Mouse (Mus musculus) lung, postnatal 0 days (tissue): ENCODE measurements around the gene Dop1b. TPM values are rescaled to one million over a fixed set of nuclear protein-coding genes. Genes with fewer than 3 reads are reported as not detected.

Experiments
- ATAC-seq: fragments of 200-750 bp; cut with Nextera tagmentation; 2 replicates; pipeline ENCODE4 v1.8.0; 2017; ENCODE audit warnings: moderate library complexity
- DNase-seq: peaks from one replicate; pipeline ENCODE4 v3.0.0-alpha.2; 2016; ENCODE audit warnings: low spot score
- H3K27ac ChIP-seq: fragments of 300-500 bp; sonication (generic); 2 replicates; pipeline ENCODE4 v1.5.1; 2014; ENCODE audit warnings: antibody characterized with exemption, mild to moderate bottlenecking, low read length, mixed read lengths
- H3K27me3 ChIP-seq: fragments of 300-500 bp; sonication (generic); replicated peaks from 2 replicates; pipeline ENCODE4 v1.6.1; 2014; ENCODE audit warnings: low read length, mixed read lengths; ENCODE audit not compliant: insufficient read depth
- H3K36me3 ChIP-seq: fragments of 300-500 bp; sonication (generic); 2 replicates; pipeline ENCODE4 v1.6.1; 2014; ENCODE audit warnings: low read length, mixed read lengths; ENCODE audit not compliant: insufficient read depth
- H3K4me1 ChIP-seq: fragments of 300-500 bp; sonication (generic); 2 replicates; pipeline ENCODE4 v1.6.1; 2014; ENCODE audit warnings: antibody characterized with exemption, low read depth, low read length, mixed read lengths; ENCODE audit not compliant: insufficient read depth
- H3K4me2 ChIP-seq: fragments of 300-500 bp; sonication (generic); replicated peaks from 2 replicates; pipeline ENCODE4 v1.6.1; 2014; ENCODE audit warnings: low read depth, mild to moderate bottlenecking, low read length, moderate library complexity, mixed read lengths
- H3K4me3 ChIP-seq: fragments of 300-500 bp; sonication (generic); 2 replicates; pipeline ENCODE4 v1.5.1; 2014; ENCODE audit warnings: low read depth, low read length
- H3K9ac ChIP-seq: fragments of 300-500 bp; sonication (generic); replicated peaks from 2 replicates; pipeline ENCODE4 v1.6.1; 2014; ENCODE audit warnings: low read depth, mild to moderate bottlenecking
- H3K9me3 ChIP-seq: fragments of 300-500 bp; sonication (generic); 2 replicates; pipeline ENCODE4 v1.6.1; 2016; ENCODE audit warnings: low read length, mixed read lengths
- CTCF ChIP-seq: IDR thresholded peaks from 2 replicates; pipeline ENCODE4 v1.5.1; 2016; ENCODE audit warnings: antibody characterized with exemption, mild to moderate bottlenecking
- EP300 ChIP-seq: IDR thresholded peaks from 2 replicates; pipeline ENCODE4 v1.6.1; 2016; ENCODE audit warnings: antibody characterized with exemption, mild to moderate bottlenecking, control low read depth
- WGBS: fragments of 180-500 bp; shearing (Covaris S2); extraction: QIAGEN DNeasy Blood & Tissue Kit; methylation state at CpG from one replicate; pipeline ENCODE4 v1.1.7; 2014; 5-methylcytosine and 5-hydroxymethylcytosine counted together
- polyA plus RNA-seq: library from polyadenylated mRNA; unstranded; fragments of >200 nt; fragmentation: Nextera tagmentation; extraction: Ambion mirVana; gene quantifications from 2 replicates; pipeline ENCODE4 v1.2.1, GENCODE M21; 2015

The Dop1b gene
- polyA plus RNA-seq, 1 experiment from 2014 or later = 14.8 TPM

DNA sequence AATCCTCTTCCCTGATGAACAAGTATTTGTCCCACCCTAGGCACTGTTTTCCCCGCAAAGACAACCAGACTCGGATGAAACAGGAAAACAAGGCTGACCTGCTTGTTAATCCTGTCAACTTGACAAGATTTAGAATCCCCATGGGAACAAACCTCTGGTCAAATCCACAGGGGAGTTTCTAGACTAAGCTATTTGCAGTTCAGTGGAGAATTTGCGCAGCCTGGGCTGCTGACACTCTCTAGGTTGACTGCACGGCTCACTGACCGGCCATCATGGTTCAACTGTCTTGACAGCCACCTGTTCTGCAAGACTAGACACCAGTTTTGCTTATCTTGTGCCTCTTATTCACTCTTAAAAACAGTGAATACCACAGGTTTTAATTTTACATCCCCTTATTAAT lies 119.2 kb downstream of the Dop1b start:
- no peak overlapping the region for H3K27ac ChIP-seq
- H3K4me3 ChIP-seq = no peak overlapping the region
- DNase-seq = no peak
- H3K4me1 ChIP-seq = peaks cover 16% of the 10 kb centered on the region; the same call in 1 of the 2 replicates
- no peak overlapping the region for H3K4me2 ChIP-seq
- H3K9ac ChIP-seq = no peak overlapping the region
- WGBS = 81% methylated on average over 5 of the region's 5 CpGs
- no peaks in the 10 kb centered on the region for H3K36me3 ChIP-seq
- H3K27me3 ChIP-seq = no peaks in the 10 kb centered on the region
- no peaks in the 10 kb centered on the region for H3K9me3 ChIP-seq
- TF ChIP-seq CTCF = no peak
- no peak for TF ChIP-seq EP300
- ATAC-seq = no peak

DNA sequence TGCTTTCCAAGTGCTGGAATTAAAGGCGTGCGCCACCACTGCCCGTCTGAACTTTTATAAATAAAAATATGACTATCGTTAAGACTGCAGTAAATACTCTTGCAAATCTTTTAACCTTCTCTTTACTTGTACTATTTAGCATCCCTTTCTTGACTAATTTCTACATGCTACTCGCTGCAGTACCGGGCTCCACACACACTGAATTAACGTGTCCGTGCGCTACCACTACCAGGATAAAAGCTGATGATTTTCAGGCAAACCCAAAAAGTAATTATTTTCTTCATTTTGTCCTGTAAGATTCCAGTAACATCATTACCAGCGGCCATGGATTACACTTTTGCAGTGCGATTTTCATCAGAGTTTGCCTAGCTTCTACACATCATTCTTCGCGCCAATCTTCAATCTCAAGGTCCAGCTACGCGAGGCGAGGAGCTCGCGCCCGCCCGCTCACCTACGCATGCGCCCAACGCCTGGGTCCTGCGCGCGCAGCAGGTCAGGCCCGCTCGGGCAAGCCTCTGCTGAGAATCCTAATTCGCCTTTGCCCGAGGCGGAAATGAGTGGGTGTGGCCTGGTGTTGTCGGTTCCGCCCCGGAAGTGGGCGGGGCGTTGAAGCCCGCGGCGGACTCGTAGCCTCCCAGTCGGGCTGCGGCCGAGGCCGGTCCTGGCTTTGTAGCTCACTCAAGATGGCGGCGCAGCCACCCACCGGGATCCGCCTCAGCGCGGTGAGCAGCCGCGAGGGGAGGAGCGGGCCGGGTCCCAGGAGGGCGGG lies 120.1 kb downstream of the Dop1b start, which contains the start of gene Morc3:
TSS of gene Morc3 (plus strand) at position 495 of the 769 bp plus-strand sequence.
- Histone ChIP-seq H3K36me3 (no peaks in the 10 kb centered on the region), H3K4me3 (peak within 1 kb of the TSS; percentile 92), H3K27me3 (no peaks in the 10 kb centered on the region), H3K9ac (peak within 1 kb of the TSS; percentile 83), H3K4me2 (peak within 1 kb of the TSS; percentile 75), H3K9me3 (no peaks in the 10 kb centered on the region), H3K27ac (peak within 1 kb of the TSS; percentile 96), H3K4me1 (peaks cover 16% of the 10 kb centered on the region; the same call in 1 of the 2 replicates)
- ATAC-seq (peak; percentile 98), DNase-seq (peak; percentile 99)
- TF ChIP-seq EP300 (no peak), CTCF (peak; percentile 29; the same call in 1 of the 2 replicates)
- 14% methylated on average over 41 of the region's 55 CpGs for WGBS

DNA sequence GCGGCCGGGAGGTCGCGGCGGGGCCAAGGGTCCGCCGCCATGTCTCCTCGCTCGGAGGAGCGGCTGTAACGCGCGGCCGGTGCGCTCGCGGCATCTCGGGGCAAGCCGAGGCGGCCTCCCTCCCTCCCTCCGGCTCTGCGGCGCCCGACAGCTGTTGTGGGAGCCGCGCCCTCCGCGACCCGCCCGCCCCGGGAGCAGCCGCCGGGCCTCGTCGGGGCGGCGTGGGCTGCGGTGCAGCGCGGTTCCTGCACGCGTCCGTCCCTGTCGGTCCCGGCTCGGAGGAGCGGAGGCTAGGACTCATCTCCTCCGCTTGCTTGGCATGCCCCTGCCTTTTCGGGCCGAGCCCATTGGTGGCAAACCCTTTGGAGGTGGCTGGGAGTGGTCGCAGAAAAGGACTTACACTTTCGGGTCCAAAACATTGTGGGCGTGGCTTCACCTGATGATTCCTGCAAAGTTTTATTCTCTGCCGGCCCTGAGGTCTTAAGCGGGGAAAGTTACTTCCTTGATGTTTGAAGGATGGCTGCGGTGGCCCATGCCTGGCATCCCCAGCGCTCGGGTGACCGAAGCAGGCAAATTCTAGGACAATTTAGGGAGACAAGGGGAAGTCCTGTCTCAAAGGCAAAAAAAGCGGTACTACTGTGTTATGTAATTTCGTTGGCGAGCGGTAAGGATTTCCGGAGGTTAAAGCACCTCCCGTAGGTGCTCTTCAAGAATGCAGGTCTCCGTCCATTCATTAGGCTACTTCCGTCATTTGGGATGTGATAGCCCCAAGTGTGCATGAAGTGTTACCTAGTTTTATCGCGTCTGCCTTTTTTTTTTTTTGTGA lies 121.0 kb downstream of the Dop1b start:
- 4% methylated on average over 51 of the region's 69 CpGs for WGBS
- ATAC-seq = peak; percentile 59
- peak overlapping the region; percentile 92 for H3K4me3 ChIP-seq

DNA sequence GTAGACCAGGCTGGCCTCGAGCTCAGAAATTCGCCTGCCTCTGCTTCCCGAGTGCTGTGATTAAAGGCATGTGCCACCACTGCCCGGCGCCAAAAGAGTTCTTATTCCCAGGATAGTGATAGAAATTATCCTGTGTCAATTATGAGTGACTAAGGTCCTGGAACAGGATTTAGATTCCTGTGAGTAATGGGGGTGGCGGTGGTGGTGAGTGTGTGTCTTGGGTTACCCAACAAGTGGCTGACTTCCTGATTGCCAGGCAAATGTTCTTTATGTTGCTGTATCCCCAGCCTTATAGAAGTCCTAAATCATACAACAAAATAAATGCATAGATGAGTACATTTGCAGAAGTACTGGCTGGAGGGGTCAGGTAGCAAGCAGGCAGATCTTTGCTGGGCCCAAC lies 121.8 kb downstream of the Dop1b start:
- peaks cover 16% of the 10 kb centered on the region; the same call in 1 of the 2 replicates for H3K4me1 ChIP-seq
- no peak overlapping the region; the same call in 1 of the 2 replicates for H3K4me3 ChIP-seq
- 0 out of 2 replicates have a peak overlapping the region, but pooled peaks have one; percentile 15 for H3K27ac ChIP-seq
- H3K27me3 ChIP-seq = no peaks in the 10 kb centered on the region
- 88% methylated on average over 6 of the region's 6 CpGs for WGBS
- H3K36me3 ChIP-seq = no peaks in the 10 kb centered on the region
- H3K9me3 ChIP-seq = no peaks in the 10 kb centered on the region
- peak; percentile 36 for DNase-seq
- no peak for ATAC-seq
- no peak for TF ChIP-seq CTCF
- H3K9ac ChIP-seq = no peak overlapping the region
- H3K4me2 ChIP-seq = peak overlapping the region; percentile 75

More for the DNA sequence above, 121.0 kb downstream of the Dop1b start:
- no peak for TF ChIP-seq EP300
- TF ChIP-seq CTCF = no peak
- Histone ChIP-seq H3K9me3 (no peaks in the 10 kb centered on the region), H3K4me1 (peaks cover 16% of the 10 kb centered on the region; the same call in 1 of the 2 replicates), H3K4me2 (peak overlapping the region; percentile 75), H3K36me3 (no peaks in the 10 kb centered on the region), H3K27ac (peak overlapping the region; percentile 96), H3K27me3 (no peaks in the 10 kb centered on the region), H3K9ac (peak overlapping the region; percentile 83)
- DNase-seq = peak; percentile 64

DNA sequence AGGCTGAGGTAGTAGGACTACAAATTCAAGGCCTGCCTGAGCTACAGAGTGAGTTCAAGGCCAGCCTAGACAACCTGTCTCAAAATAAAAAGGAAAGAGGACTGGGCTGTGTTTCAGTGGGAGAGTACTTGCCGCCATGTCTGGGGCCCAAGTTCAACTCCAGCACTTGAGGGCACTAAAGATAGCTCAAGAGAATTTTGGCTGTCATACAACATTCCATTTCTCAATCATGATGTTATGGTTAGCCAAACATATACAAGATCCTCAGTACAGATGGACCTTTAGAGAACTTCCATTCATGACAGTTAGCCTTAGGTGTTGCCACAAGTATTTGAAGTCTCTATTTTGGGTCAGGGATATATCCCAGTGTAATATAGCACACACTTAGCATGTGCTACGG lies 122.4 kb downstream of the Dop1b start:
- no peak overlapping the region for H3K4me3 ChIP-seq
- ATAC-seq = no peak
- 60% methylated on average over 2 of the region's 2 CpGs for WGBS

DNA sequence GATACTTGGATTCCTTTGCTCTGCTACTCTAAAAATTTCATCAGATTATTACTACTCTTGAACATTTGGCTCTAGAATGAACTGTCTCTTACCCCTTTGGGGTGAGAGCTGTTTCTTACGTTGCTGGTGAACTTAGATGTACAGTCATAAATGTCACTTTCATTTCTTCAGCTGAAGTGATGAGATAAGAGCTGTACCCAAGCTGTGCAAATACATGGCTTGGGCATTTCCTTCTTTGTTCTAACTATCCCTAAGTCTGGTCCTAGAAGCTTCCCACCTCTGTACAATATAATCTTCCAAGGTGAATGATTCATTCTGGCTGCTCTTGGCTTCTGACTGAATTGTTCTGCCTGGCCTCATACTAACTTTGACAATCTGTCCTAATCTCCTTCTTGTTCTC lies 127.3 kb downstream of the Dop1b start:
- H3K4me1 ChIP-seq = peaks cover 9% of the 10 kb centered on the region; the same call in 1 of the 2 replicates
- no peak overlapping the region for H3K4me2 ChIP-seq
- H3K27ac ChIP-seq = no peak overlapping the region
- no peak overlapping the region for H3K9ac ChIP-seq
- H3K27me3 ChIP-seq = no peaks in the 10 kb centered on the region
- no peak for ATAC-seq
- H3K4me3 ChIP-seq = no peak overlapping the region
- TF ChIP-seq EP300 = no peak
- TF ChIP-seq CTCF = no peak
- no peak for DNase-seq
- H3K9me3 ChIP-seq = peaks cover 4% of the 10 kb centered on the region; the same call in 1 of the 2 replicates
- H3K36me3 ChIP-seq = no peaks in the 10 kb centered on the region
- 64% methylated on average over 1 of the region's 1 CpGs for WGBS

More for the DNA sequence above, 122.4 kb downstream of the Dop1b start:
- Histone ChIP-seq H3K27ac (no peak overlapping the region), H3K36me3 (no peaks in the 10 kb centered on the region), H3K4me2 (no peak overlapping the region), H3K9me3 (peaks cover 4% of the 10 kb centered on the region; the same call in 1 of the 2 replicates), H3K4me1 (peaks cover 16% of the 10 kb centered on the region; the same call in 1 of the 2 replicates), H3K9ac (no peak overlapping the region), H3K27me3 (no peaks in the 10 kb centered on the region)
- peak; percentile 52 for DNase-seq
- TF ChIP-seq EP300 (no peak), CTCF (no peak)
